Mouse (Mus musculus): ENCODE measurements around the gene Pdlim3.

The Pdlim3 gene

DNA sequence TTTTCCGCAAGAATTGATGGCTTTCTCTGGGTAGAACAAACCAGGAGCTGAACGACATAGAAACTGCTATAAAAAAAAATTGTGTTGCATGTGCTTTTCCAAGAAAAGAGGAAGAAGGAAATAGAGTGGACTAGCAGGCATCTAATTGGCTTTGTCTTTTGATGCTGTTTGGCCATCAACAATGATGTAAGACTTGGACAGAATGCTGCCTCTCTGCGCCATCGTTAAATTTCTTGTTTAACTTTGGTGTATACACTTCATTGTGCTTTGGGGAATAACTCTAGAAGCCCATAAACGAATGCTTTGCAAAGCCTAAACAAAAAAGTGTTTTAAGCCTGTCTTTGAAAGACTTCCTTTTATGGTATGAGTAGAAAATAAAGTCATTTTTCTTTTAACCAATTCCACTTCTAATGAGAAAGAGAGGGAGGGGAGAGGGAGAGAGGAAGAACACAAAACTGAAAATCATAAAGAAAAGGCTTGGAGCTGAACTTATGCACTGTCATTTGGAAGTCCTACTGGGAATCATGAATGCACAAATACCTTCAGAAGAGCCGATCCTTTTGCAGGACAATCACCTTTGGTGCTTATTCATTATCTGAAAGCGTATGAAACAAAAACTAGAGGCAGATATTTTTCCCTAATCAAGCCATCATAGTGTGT, 20.5 kb downstream of the Pdlim3 start:
- no peak for DNase-seq

DNA sequence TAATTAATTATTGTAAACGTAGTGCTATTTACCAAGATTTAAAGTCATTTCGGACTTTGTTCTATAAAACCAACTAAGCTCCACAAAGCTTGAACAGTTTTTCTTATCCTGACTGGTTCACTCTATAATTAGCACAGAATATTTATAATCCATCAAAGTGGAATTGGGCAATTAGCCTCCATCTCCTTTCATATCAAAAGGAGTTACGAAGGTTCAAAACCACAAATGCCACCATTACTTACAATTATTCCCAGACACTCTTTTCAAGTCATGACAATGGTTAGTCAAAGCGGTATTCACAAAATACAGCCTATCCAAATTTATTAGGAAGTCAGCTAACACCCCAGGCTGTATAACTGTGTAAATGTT, 21.0 kb downstream of the Pdlim3 start:
- no peak for DNase-seq

- no peak for DNase-seq
Measured at GRCm38 (mm10) chr8:45913707-45914106, 28.4 kb downstream of the Pdlim3 start.

DNA sequence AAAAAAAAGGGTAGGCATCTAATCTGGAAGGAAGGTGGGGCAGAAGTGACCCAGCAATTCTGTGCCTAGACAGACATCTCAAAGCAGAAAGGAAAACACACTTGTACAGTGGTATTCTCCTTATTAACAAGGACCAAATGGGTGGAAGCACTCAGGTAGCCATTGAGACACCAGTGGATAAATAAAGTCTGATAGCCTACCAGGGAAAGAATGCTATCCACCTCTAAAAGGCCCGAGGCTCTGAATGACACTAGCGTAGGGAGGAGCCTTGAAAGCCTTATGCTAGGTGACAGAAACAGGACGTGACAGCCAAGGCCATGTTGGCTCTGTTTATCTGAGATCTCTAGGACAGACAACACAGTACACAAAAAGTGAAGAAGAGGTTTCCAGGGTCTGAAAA, 31.2 kb downstream of the Pdlim3 start:
- no peak for DNase-seq

DNA sequence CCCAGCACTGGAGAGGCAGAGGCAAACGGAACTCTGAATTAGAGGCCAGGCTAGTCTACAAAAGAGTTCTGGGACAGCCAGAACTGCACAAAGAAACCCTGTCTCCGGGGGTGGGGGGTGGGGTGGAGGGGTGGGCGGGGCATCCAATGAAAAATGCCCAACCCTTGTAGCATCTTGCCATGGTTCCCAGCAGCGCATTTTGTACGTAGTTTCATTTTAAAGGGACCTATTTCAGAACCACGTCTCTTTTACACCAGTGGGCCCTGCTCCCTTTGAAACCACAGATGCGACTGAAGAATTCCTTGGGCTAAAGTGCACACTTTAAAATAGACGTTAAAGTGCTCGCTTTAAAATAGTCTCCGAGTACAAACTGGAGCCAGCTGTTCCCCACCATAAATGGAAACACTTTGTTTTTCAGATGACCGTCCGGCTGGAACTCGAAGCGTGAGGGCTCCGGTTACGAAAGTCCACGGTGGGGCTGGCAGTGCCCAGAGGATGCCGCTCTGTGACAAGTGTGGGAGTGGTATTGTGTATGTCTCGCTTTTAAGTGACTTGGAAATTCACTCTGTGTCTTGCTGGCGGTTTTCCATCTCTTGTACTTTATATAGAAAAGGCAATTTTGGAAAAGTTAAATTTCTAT, 31.9 kb downstream of the Pdlim3 start:
- DNase-seq, result no peak

- no peak for DNase-seq
Measured at GRCm38 (mm10) chr8:45918891-45919290, 33.6 kb downstream of the Pdlim3 start.

DNA sequence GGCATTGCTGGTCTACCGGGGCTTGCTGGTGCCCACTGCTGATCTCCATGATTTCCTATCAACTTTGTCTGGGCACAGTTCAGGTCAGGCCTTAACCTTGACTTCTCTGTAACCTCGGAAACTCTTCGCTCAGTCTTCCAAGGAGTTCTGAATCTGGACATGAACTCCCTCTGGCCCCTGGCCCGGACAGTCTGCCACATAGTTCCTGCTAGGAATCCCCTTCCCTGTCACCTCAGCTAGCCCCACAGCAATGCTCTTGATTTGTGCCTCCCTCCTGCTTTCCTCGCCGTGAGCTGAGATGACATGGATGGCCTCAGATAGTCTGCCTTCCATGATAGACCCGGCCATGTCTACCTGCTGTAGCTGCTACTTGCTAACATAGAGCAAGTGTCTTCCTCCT, 35.1 kb downstream of the Pdlim3 start:
- no peak for DNase-seq

GRCm38 (mm10) chr8:45922116-45922515, 36.9 kb downstream of the Pdlim3 start:
- no peak for DNase-seq

DNA sequence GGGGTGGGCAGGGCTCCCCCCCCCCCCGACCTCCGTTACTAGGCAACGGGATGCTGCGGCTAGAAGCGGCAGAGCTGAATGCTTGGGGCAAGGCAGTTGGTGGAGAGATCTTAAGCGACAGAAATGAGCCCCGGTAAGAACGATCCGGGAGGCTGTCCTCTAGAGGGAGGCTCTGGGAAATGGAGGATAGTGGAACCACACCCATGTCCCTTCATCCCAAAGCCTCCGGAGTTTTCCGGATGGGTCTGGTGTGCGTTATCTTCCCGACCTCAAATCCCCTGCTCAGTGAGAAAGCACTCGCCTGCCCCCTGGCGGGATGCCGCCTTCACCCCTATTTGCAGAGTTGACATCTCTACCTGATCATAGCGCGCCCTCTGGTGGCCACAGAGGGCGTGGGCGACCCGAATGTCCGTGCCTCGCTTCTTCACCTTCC, 49.3 kb downstream of the Pdlim3 start, which contains the start of gene Ccdc110:
Gene Ccdc110, plus strand, starts transcription at position 38 of the 433 bp plus-strand sequence.
- peak; percentile 80 for DNase-seq

DNA sequence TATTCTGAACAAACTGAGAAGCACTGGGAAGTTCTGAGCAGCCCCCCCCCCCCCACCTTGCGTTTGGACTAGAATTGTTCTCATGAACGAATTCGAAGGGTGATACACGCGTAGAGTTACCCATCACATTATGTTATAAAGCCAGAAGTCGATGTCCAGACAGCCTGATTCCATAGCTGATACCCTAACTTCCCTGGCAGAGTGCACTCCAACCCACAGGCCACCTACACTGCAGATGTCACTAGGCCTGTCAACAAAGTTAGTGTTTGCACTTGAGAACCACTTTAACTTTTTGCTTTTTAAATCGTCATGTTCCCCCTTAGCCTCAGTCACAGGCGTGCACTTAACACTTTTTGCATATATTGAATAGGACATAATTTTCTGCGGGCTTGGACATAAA, 51.7 kb downstream of the Pdlim3 start:
- no peak for DNase-seq

DNA sequence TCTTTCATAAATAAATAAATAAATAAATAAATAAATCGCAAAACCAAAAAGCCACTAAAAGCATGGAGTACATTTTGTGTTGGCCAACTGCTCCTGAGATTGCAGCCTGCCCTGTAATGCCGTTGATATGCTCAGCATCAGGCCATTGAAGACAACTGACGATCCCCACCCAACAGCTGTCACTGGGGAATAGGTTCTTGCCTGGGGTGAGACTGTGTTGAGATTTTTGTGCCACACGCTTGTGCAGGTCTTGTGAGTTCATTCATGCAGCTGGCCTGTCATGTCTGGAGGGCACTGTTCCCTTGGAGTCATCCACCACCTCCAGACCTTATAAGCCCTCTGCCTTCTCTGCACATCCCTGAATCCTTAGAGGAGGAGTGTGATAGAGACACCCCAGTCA, 61.0 kb downstream of the Pdlim3 start:
- DNase-seq, result no peak

GRCm38 (mm10) chr8:45950622-45951021, 65.4 kb downstream of the Pdlim3 start:
- no peak for DNase-seq

Measured in cerebellum, adult 9-11 months (tissue).